ENCODE assay signal across 26 mouse cellular contexts in genomic region chr10:31595326-31595725, GRCm38 (mm10). TPM values are rescaled to one million over a fixed set of nuclear protein-coding genes. Genes with fewer than 3 reads are reported as not detected.
"Had no signal": no experiment of that assay in that cellular context is flagged by ENCODE, and none has a peak within 500 bp of the region (broad histone marks: within the 10 kb centered on the region; RNA-seq: fewer than 3 reads in every experiment).

No protein-coding gene starts in this region.

- H3K27ac ChIP-seq: heart, embryonic 10.5 days; hindbrain, embryonic 10.5 days; hindbrain, embryonic 12.5 days; hindbrain, embryonic 14.5 days; intestine, embryonic 15.5 days; layer of hippocampus, adult 2 months; left cerebral cortex, adult 2 months; limb, embryonic 10.5 days; limb, embryonic 12.5 days; liver, embryonic 13.5 days; liver, embryonic 15.5 days had no signal

- DNase-seq: gastrocnemius, postnatal 25 days; heart, adult 18-20 months; heart, postnatal 10 days; heart, postnatal 4 days; kidney, adult 18-20 months; kidney, adult 8-10 months; kidney, postnatal 10 days; kidney, postnatal 25 days; kidney, postnatal 4 days; liver; liver, embryonic 13.5 days had no signal

- H3K4me2 ChIP-seq: heart, embryonic 12.5 days; hindbrain, embryonic 12.5 days; hindbrain, embryonic 14.5 days; intestine, embryonic 15.5 days; limb, embryonic 12.5 days; liver, embryonic 11.5 days; liver, embryonic 13.5 days; liver, embryonic 15.5 days had no signal

- H3K9me3 ChIP-seq: heart, embryonic 10.5 days; heart, embryonic 12.5 days; hindbrain, embryonic 10.5 days; hindbrain, embryonic 12.5 days; intestine, embryonic 15.5 days; limb, embryonic 10.5 days; limb, embryonic 12.5 days; liver, embryonic 13.5 days; liver, embryonic 15.5 days had no signal

- ATAC-seq: hindbrain, embryonic 16.5 days; inflammation-experienced regulatory T-cells, adult 6 months; intestine, embryonic 15.5 days; intestine, postnatal 0 days had no signal

- H3K36me3 ChIP-seq: heart, embryonic 10.5 days; heart, embryonic 12.5 days; hindbrain, embryonic 10.5 days; hindbrain, embryonic 12.5 days; intestine, embryonic 15.5 days; limb, embryonic 10.5 days; limb, embryonic 12.5 days; liver, embryonic 13.5 days; liver, embryonic 15.5 days had no signal

- H3K9ac ChIP-seq: heart, embryonic 12.5 days; hindbrain, embryonic 12.5 days; hindbrain, embryonic 14.5 days; intestine, embryonic 15.5 days; limb, embryonic 12.5 days; liver, embryonic 13.5 days; liver, embryonic 15.5 days had no signal

- H3K27me3 ChIP-seq: heart, embryonic 12.5 days; hindbrain, embryonic 12.5 days; intestine, embryonic 15.5 days; limb, embryonic 12.5 days; liver, embryonic 13.5 days; liver, embryonic 15.5 days had no signal

- H3K4me3 ChIP-seq: heart, embryonic 10.5 days; heart, embryonic 12.5 days; hindbrain, embryonic 10.5 days; hindbrain, embryonic 12.5 days; intestine, embryonic 15.5 days; layer of hippocampus, adult 2 months; left cerebral cortex, adult 2 months; limb, embryonic 10.5 days; limb, embryonic 12.5 days; liver, embryonic 13.5 days; liver, embryonic 15.5 days had no signal

RNA-seq across cellular contexts. Expression of gene Rnf217, which starts 13.7 kb away (rescaled TPM):
- polyA plus RNA-seq: inflammation-experienced regulatory T-cells, adult 6 months had no signal
